Mouse (Mus musculus) forebrain, embryonic 14.5 days (tissue): ENCODE measurements at regions not wholly inside any gene's neighbourhood (a gene's known extent, or its start where the extent isn't known, plus 50 kb on each side); places are given as distances from the start of the nearest gene placed in this dataset.

Experiments
- ATAC-seq: fragments of 200-750 bp; cut with Nextera tagmentation; 2 replicates; pipeline ENCODE4 v1.8.0; 2017; ENCODE audit warnings: mild to moderate bottlenecking, moderate library complexity
- DNase-seq: peaks from one replicate; pipeline ENCODE4 v3.0.0-alpha.2; 2015; ENCODE audit warnings: low spot score
- H3K27ac ChIP-seq: fragments of 300-500 bp; sonication (generic); 2 replicates; pipeline ENCODE4 v1.5.1; 2014; ENCODE audit warnings: low read depth, mild to moderate bottlenecking, control low read depth, low read length, moderate library complexity
- H3K27me3 ChIP-seq: fragments of 300-500 bp; sonication (generic); replicated peaks from 2 replicates; pipeline ENCODE4 v1.6.1; 2014; ENCODE audit warnings: low read length, control low read depth, mixed read lengths; ENCODE audit not compliant: control insufficient read depth, insufficient read depth
- H3K36me3 ChIP-seq: fragments of 300-500 bp; sonication (generic); 2 replicates; pipeline ENCODE4 v1.6.1; 2014; ENCODE audit warnings: low read length, control low read depth; ENCODE audit not compliant: control insufficient read depth, insufficient read depth
- H3K4me1 ChIP-seq: fragments of 300-500 bp; sonication (generic); 2 replicates; pipeline ENCODE4 v1.6.1; 2014; ENCODE audit warnings: antibody characterized with exemption, low read length, control low read depth; ENCODE audit not compliant: control insufficient read depth, insufficient read depth
- H3K4me2 ChIP-seq: fragments of 300-500 bp; sonication (generic); 2 replicates; pipeline ENCODE4 v1.6.1; 2014; ENCODE audit warnings: mild to moderate bottlenecking, control low read depth, low read length
- H3K4me3 ChIP-seq: fragments of 300-500 bp; sonication (generic); 2 replicates; pipeline ENCODE4 v1.5.1; 2014; ENCODE audit warnings: low read depth, low read length, control low read depth
- H3K9ac ChIP-seq: fragments of 300-500 bp; sonication (generic); 2 replicates; pipeline ENCODE4 v1.6.1; 2014; ENCODE audit warnings: mild to moderate bottlenecking, low read length, control low read depth, moderate library complexity
- H3K9me3 ChIP-seq: fragments of 300-500 bp; sonication (generic); replicated peaks from 2 replicates; pipeline ENCODE4 v1.6.1; 2016; ENCODE audit warnings: low read length, control low read depth, mixed read lengths; ENCODE audit not compliant: control insufficient read depth
- WGBS: fragments of 180-500 bp; shearing (Covaris S2); extraction: QIAGEN DNeasy Blood & Tissue Kit; methylation state at CpG from one replicate; pipeline ENCODE4 v1.1.7; 2014; 5-methylcytosine and 5-hydroxymethylcytosine counted together

GRCm38 (mm10) chr5:134006470-134007126, 92.9 kb upstream of the Castor2 start:
- no peaks in the 10 kb centered on the region for H3K27me3 ChIP-seq
- H3K4me3 ChIP-seq, result no peak overlapping the region
- H3K9ac ChIP-seq, result peak overlapping the region; percentile 23; the same call in 1 of the 2 replicates
- 0 out of 2 replicates have a peak, but pooled peaks cover 2% of the 10 kb centered on the region for H3K9me3 ChIP-seq
- 1% methylated on average over 14 of the region's 14 CpGs for WGBS
- ATAC-seq (peak; percentile 94), DNase-seq (peak; percentile 98)
- H3K27ac ChIP-seq, result peak overlapping the region; percentile 63; the same call in 1 of the 2 replicates
- H3K4me1 ChIP-seq, result 0 out of 2 replicates have a peak, but pooled peaks cover 4% of the 10 kb centered on the region
- H3K36me3 ChIP-seq, result no peaks in the 10 kb centered on the region
- peak overlapping the region; percentile 37; the same call in 1 of the 2 replicates for H3K4me2 ChIP-seq

- Histone ChIP-seq H3K4me3 (no peak overlapping the region), H3K27ac (peak overlapping the region; percentile 63; the same call in 1 of the 2 replicates), H3K27me3 (no peaks in the 10 kb centered on the region), H3K9ac (no peak overlapping the region), H3K4me2 (no peak overlapping the region), H3K4me1 (0 out of 2 replicates have a peak, but pooled peaks cover 4% of the 10 kb centered on the region), H3K36me3 (no peaks in the 10 kb centered on the region), H3K9me3 (0 out of 2 replicates have a peak, but pooled peaks cover 2% of the 10 kb centered on the region)
- DNase-seq, result no peak
- no peak for ATAC-seq
- 35% methylated on average over 3 of the region's 3 CpGs for WGBS
Measured at GRCm38 (mm10) chr5:134006001-134006400, 93.5 kb upstream of the Castor2 start.

- ATAC-seq, result no peak
- peak overlapping the region; percentile 75 for H3K27ac ChIP-seq
Measured at GRCm38 (mm10) chr5:134000100-134000499, 99.4 kb upstream of the Castor2 start.

GRCm38 (mm10) chr5:133999698-134000097, 99.8 kb upstream of the Castor2 start:
- H3K4me1 ChIP-seq, result peaks cover 14% of the 10 kb centered on the region
- no peaks in the 10 kb centered on the region for H3K36me3 ChIP-seq
- peak overlapping the region; percentile 70 for H3K27ac ChIP-seq
- H3K9me3 ChIP-seq, result 0 out of 2 replicates have a peak, but pooled peaks cover 2% of the 10 kb centered on the region
- DNase-seq (peak; percentile 58), ATAC-seq (peak; percentile 44; the same call in 1 of the 2 replicates)
- no peak overlapping the region for H3K4me3 ChIP-seq
- H3K27me3 ChIP-seq, result no peaks in the 10 kb centered on the region
- no peak overlapping the region for H3K9ac ChIP-seq
- WGBS, result 8% methylated on average over 5 of the region's 5 CpGs
- no peak overlapping the region for H3K4me2 ChIP-seq

More at GRCm38 (mm10) chr5:134000100-134000499, 99.4 kb upstream of the Castor2 start:
- peaks cover 14% of the 10 kb centered on the region for H3K4me1 ChIP-seq
- peak; percentile 38 for DNase-seq
- no peak overlapping the region for H3K4me3 ChIP-seq
- no peaks in the 10 kb centered on the region for H3K36me3 ChIP-seq
- 0 out of 2 replicates have a peak, but pooled peaks cover 2% of the 10 kb centered on the region for H3K9me3 ChIP-seq
- WGBS, result 5% methylated on average over 3 of the region's 3 CpGs
- H3K9ac ChIP-seq, result no peak overlapping the region
- H3K4me2 ChIP-seq, result no peak overlapping the region
- H3K27me3 ChIP-seq, result no peaks in the 10 kb centered on the region

GRCm38 (mm10) chr5:133991994-133992393, 107.5 kb upstream of the Castor2 start:
- H3K9me3 ChIP-seq, result no peaks in the 10 kb centered on the region
- no peaks in the 10 kb centered on the region for H3K27me3 ChIP-seq
- DNase-seq, result no peak
- H3K4me2 ChIP-seq, result no peak overlapping the region
- no peak overlapping the region for H3K9ac ChIP-seq
- H3K4me3 ChIP-seq, result no peak overlapping the region
- WGBS, result 8% methylated on average over 2 of the region's 2 CpGs
- H3K4me1 ChIP-seq, result peaks cover 11% of the 10 kb centered on the region
- ATAC-seq, result no peak; the same call in 1 of the 2 replicates
- H3K36me3 ChIP-seq, result no peaks in the 10 kb centered on the region
- H3K27ac ChIP-seq, result peak overlapping the region; percentile 63

- H3K4me2 ChIP-seq, result no peak overlapping the region
- H3K9me3 ChIP-seq, result no peaks in the 10 kb centered on the region
- ATAC-seq (peak; percentile 90), DNase-seq (peak; percentile 89)
- H3K27me3 ChIP-seq, result no peaks in the 10 kb centered on the region
- WGBS, result 2% methylated on average over 3 of the region's 3 CpGs
- H3K9ac ChIP-seq, result no peak overlapping the region
- H3K36me3 ChIP-seq, result no peaks in the 10 kb centered on the region
- H3K4me1 ChIP-seq, result peaks cover 11% of the 10 kb centered on the region
- no peak overlapping the region for H3K4me3 ChIP-seq
- peak overlapping the region; percentile 63 for H3K27ac ChIP-seq
Measured at GRCm38 (mm10) chr5:133991556-133991955, 108.0 kb upstream of the Castor2 start.

- ATAC-seq, result peak; percentile 84
- peak overlapping the region; percentile 24 for H3K4me2 ChIP-seq
- peak overlapping the region; percentile 56; the same call in 1 of the 2 replicates for H3K27ac ChIP-seq
- no peaks in the 10 kb centered on the region for H3K36me3 ChIP-seq
- peak; percentile 85 for DNase-seq
- H3K4me1 ChIP-seq, result peaks cover 18% of the 10 kb centered on the region
- no peaks in the 10 kb centered on the region; the same call in 1 of the 2 replicates for H3K27me3 ChIP-seq
- WGBS, result under 1% methylated on average over 14 of the region's 15 CpGs
- no peaks in the 10 kb centered on the region for H3K9me3 ChIP-seq
- H3K9ac ChIP-seq, result no peak overlapping the region
- no peak overlapping the region for H3K4me3 ChIP-seq
Measured at GRCm38 (mm10) chr5:133983249-133983966, 116.1 kb upstream of the Castor2 start.

- Histone ChIP-seq H3K36me3 (no peaks in the 10 kb centered on the region), H3K4me1 (no peaks in the 10 kb centered on the region), H3K9ac (no peak overlapping the region), H3K27ac (no peak overlapping the region), H3K4me3 (no peak overlapping the region), H3K27me3 (no peaks in the 10 kb centered on the region), H3K4me2 (no peak overlapping the region), H3K9me3 (peaks cover 8% of the 10 kb centered on the region; the same call in 1 of the 2 replicates)
- peak; percentile 14 for DNase-seq
- no peak for ATAC-seq
- whole genome bisulfite sequencing, result 82% methylated on average over 12 of the region's 12 CpGs
Measured at GRCm38 (mm10) chr5:133970421-133970914, 129.0 kb upstream of the Castor2 start.
